Mouse (Mus musculus): Measurements from ENCODE around the gene Olfr221. TPM values are rescaled to one million over a fixed set of nuclear protein-coding genes. Genes with fewer than 3 reads are reported as not detected.

Olfr221 gene
- polyA plus RNA-seq, 1 experiment from 2014 or later = not detected

- DNase-seq = peak; percentile 55
Observed at GRCm38 (mm10) chr14:51984247-51985231, 57.7 kb downstream of the Olfr221 start, which contains the start of gene Arhgef40. Gene Arhgef40, plus strand, starts transcription at chr14:51984719.

More at GRCm38 (mm10) chr14:51984247-51985231, 57.7 kb downstream of the Olfr221 start, which contains the start of gene Arhgef40:
- Histone ChIP-seq H3K36me3 (peaks cover 13% of the 10 kb centered on the region), H3K4me3 (replicated peaks) (peak within 1 kb of the TSS; percentile 73), H3K4me1 (replicated peaks) (peaks cover 62% of the 10 kb centered on the region), H3K27me3 (peaks cover 9% of the 10 kb centered on the region; the same call in 1 of the 2 replicates), H3K4me2 (peak within 1 kb of the TSS; percentile 97), H3K9me3 (replicated peaks) (no peaks in the 10 kb centered on the region), H3K27ac (peak within 1 kb of the TSS; percentile 91), H3K9ac (peak within 1 kb of the TSS; percentile 81)
- WGBS (ENCODE audit: insufficient replicate concordance) = under 1% methylated on average over 74 of the region's 74 CpGs
- peak; percentile 63 for ATAC-seq (ENCODE audit: low read depth)

Other genes starting within 250 kb of the Olfr221 start
- gene AY358078, start 242.4 kb downstream of the Olfr221 start, polyA plus RNA-seq (2015; fragmentation: Nextera tagmentation; extraction: Ambion mirVana) = not detected in 2 replicates
- 9.8 and 10.1 TPM in 2 replicates for gene Ear6, start 188.8 kb downstream of the Olfr221 start, polyA plus RNA-seq (2015; fragmentation: Nextera tagmentation; extraction: Ambion mirVana)
- gene Mettl17, start 157.6 kb downstream of the Olfr221 start, polyA plus RNA-seq (2015; fragmentation: Nextera tagmentation; extraction: Ambion mirVana) = 16.6 and 19.8 TPM in 2 replicates
- 0.05 and 0.08 TPM in 2 replicates for gene Slc39a2, start 149.6 kb downstream of the Olfr221 start, polyA plus RNA-seq (2015; fragmentation: Nextera tagmentation; extraction: Ambion mirVana)
- 16.1 and 17.1 TPM in 2 replicates for gene Ndrg2, start 128.3 kb downstream of the Olfr221 start, polyA plus RNA-seq (2015; fragmentation: Nextera tagmentation; extraction: Ambion mirVana)
- gene Tppp2, start 124.0 kb downstream of the Olfr221 start, polyA plus RNA-seq (2015; fragmentation: Nextera tagmentation; extraction: Ambion mirVana) = not detected in 2 replicates
- gene Rnase13, start 119.7 kb downstream of the Olfr221 start, polyA plus RNA-seq (2015; fragmentation: Nextera tagmentation; extraction: Ambion mirVana) = not detected in 2 replicates
- gene Arhgef40, start 57.7 kb downstream of the Olfr221 start, polyA plus RNA-seq (2015; fragmentation: Nextera tagmentation; extraction: Ambion mirVana) = 16.5 and 19.7 TPM in 2 replicates
- gene Tmem253, start 26.8 kb downstream of the Olfr221 start, polyA plus RNA-seq (2015; fragmentation: Nextera tagmentation; extraction: Ambion mirVana) = 0.09 and 0.20 TPM in 2 replicates
- gene Zfp219, start 21.7 kb downstream of the Olfr221 start, polyA plus RNA-seq (2015; fragmentation: Nextera tagmentation; extraction: Ambion mirVana) = 10.1 and 10.5 TPM in 2 replicates
- 388 and 457 TPM in 2 replicates for gene Hnrnpc, start 61.6 kb upstream of the Olfr221 start, polyA plus RNA-seq (2015; fragmentation: Nextera tagmentation; extraction: Ambion mirVana)
- 63.8 and 64.0 TPM in 2 replicates for gene Rpgrip1, start 68.2 kb upstream of the Olfr221 start, polyA plus RNA-seq (2015; fragmentation: Nextera tagmentation; extraction: Ambion mirVana)
- 45.6 and 51.9 TPM in 2 replicates for gene Supt16, start 155.0 kb upstream of the Olfr221 start, polyA plus RNA-seq (2015; fragmentation: Nextera tagmentation; extraction: Ambion mirVana)
- 12.1 TPM in 2 replicates for gene Chd8, start 215.3 kb upstream of the Olfr221 start, polyA plus RNA-seq (2015; fragmentation: Nextera tagmentation; extraction: Ambion mirVana)
- 19.8 and 20.5 TPM in 2 replicates for gene Tox4, start 236.7 kb upstream of the Olfr221 start, polyA plus RNA-seq (2015; fragmentation: Nextera tagmentation; extraction: Ambion mirVana)
- 2.6 and 3.0 TPM in 2 replicates for gene Rab2b, start 237.1 kb upstream of the Olfr221 start, polyA plus RNA-seq (2015; fragmentation: Nextera tagmentation; extraction: Ambion mirVana)

Data from liver, embryonic 13.5 days (tissue).